In genomic region chr6:83442639-83443038, GRCm38 (mm10) we compare ENCODE assay signal across 9 mouse cellular contexts. TPM values are rescaled to one million over a fixed set of nuclear protein-coding genes. Genes with fewer than 3 reads are reported as not detected.
A peak's percentile ranks its signal among the peaks of the same experiment; 100 is the strongest.
DNase-seq lines count a peak whose midpoint lies in the region; ATAC-seq and TF ChIP-seq lines count a peak whose summit lies in the region.
"Had no signal": no experiment of that assay in that cellular context is flagged by ENCODE, and none has a peak within 500 bp of the region (broad histone marks: within the 10 kb centered on the region; RNA-seq: fewer than 3 reads in every experiment).

No protein-coding gene starts in this region.

- ATAC-seq in neural tube, embryonic 11.5 days (ENCODE audit: insufficient read depth, low FRiP score, low TSS enrichment): no peak
- no peak for ATAC-seq in hindbrain, embryonic 15.5 days (ENCODE audit: low FRiP score, low read depth)
- no peak for ATAC-seq in midbrain, postnatal 0 days (ENCODE audit: low FRiP score)

- peak overlapping the region; percentile 88; the same call in 1 of the 2 replicates for H3K4me2 ChIP-seq in neural tube, embryonic 11.5 days (ENCODE audit: low read depth)
- peak overlapping the region; percentile 74 for H3K4me2 ChIP-seq in hindbrain, embryonic 15.5 days
- H3K4me2 ChIP-seq in midbrain, postnatal 0 days (ENCODE audit: low read depth, low read length, poor library complexity, severe bottlenecking): peak overlapping the region; percentile 62

- peaks cover 53% of the 10 kb centered on the region for H3K4me1 ChIP-seq in neural tube, embryonic 11.5 days (ENCODE audit: control insufficient read depth, insufficient read depth, low read length)
- peaks cover 69% of the 10 kb centered on the region for H3K4me1 ChIP-seq in hindbrain, embryonic 15.5 days (replicated peaks)
- H3K4me1 ChIP-seq in midbrain, postnatal 0 days (ENCODE audit: insufficient read depth, low read length): peaks cover 39% of the 10 kb centered on the region

- WGBS in neural tube, embryonic 11.5 days: 40% methylated on average over 3 of the region's 3 CpGs
- 29% methylated on average over 3 of the region's 3 CpGs for WGBS in hindbrain, embryonic 15.5 days
- WGBS in midbrain, postnatal 0 days: 38% methylated on average over 3 of the region's 3 CpGs

- no peaks in the 10 kb centered on the region for H3K9me3 ChIP-seq in neural tube, embryonic 11.5 days (ENCODE audit: control insufficient read depth, low read length)
- no peaks in the 10 kb centered on the region for H3K9me3 ChIP-seq in hindbrain, embryonic 15.5 days
- H3K9me3 ChIP-seq in midbrain, postnatal 0 days (ENCODE audit: low read length): no peaks in the 10 kb centered on the region

- peak; percentile 44 to 49 for DNase-seq in cerebellum, postnatal 10 days
- DNase-seq in cerebellum, postnatal 4 days (ENCODE audit: low spot score in 2 of 2): no peak
- no peak for DNase-seq in neural tube, embryonic 11.5 days (ENCODE audit: low spot score)
- DNase-seq in neural tube, embryonic 10.5 days (ENCODE audit: extremely low spot score, low spot score): no peak
- no peak for DNase-seq in midbrain, postnatal 0 days (ENCODE audit: low spot score)
- DNase-seq in layer of hippocampus, postnatal 36 days: no peak
- DNase-seq in spleen, postnatal 14 days (ENCODE audit: low spot score in 2 of 2): no peak

- peaks cover 2% of the 10 kb centered on the region for H3K36me3 ChIP-seq in neural tube, embryonic 11.5 days (ENCODE audit: control insufficient read depth, insufficient read depth, low read length)
- no peaks in the 10 kb centered on the region for H3K36me3 ChIP-seq in hindbrain, embryonic 15.5 days
- no peaks in the 10 kb centered on the region for H3K36me3 ChIP-seq in midbrain, postnatal 0 days (ENCODE audit: insufficient read depth, low read length)

- no peak for TF ChIP-seq CTCF in midbrain, postnatal 0 days (IDR thresholded peaks at IDR 0.05)

- peak overlapping the region; percentile 91; the same call in 1 of the 2 replicates for H3K9ac ChIP-seq in neural tube, embryonic 11.5 days (ENCODE audit: low read length)
- peak overlapping the region; percentile 85; the same call in 1 of the 2 replicates for H3K9ac ChIP-seq in hindbrain, embryonic 15.5 days
- H3K9ac ChIP-seq in midbrain, postnatal 0 days (replicated peaks; ENCODE audit: low read length, poor library complexity, severe bottlenecking): peak overlapping the region; percentile 30; the same call in 1 of the 2 replicates

- no peak overlapping the region for H3K27ac ChIP-seq in neural tube, embryonic 11.5 days (ENCODE audit: low read depth, low read length)
- H3K27ac ChIP-seq in hindbrain, embryonic 15.5 days (replicated peaks): peak overlapping the region; percentile 96
- peak overlapping the region; percentile 65 for H3K27ac ChIP-seq in midbrain, postnatal 0 days (ENCODE audit: low read depth, low read length)

- no peaks in the 10 kb centered on the region for H3K27me3 ChIP-seq in neural tube, embryonic 11.5 days (ENCODE audit: control insufficient read depth, insufficient read depth, low read length)
- H3K27me3 ChIP-seq in hindbrain, embryonic 15.5 days: no peaks in the 10 kb centered on the region
- H3K27me3 ChIP-seq in midbrain, postnatal 0 days (ENCODE audit: insufficient read depth, low read length): no peaks in the 10 kb centered on the region
- H3K27me3 ChIP-seq: CH12.LX had no signal

- no peak overlapping the region for H3K4me3 ChIP-seq in neural tube, embryonic 11.5 days (ENCODE audit: low read depth, low read length)
- peak overlapping the region; percentile 74; the same call in 1 of the 2 replicates for H3K4me3 ChIP-seq in hindbrain, embryonic 15.5 days
- peak overlapping the region; percentile 86; the same call in 1 of the 2 replicates for H3K4me3 ChIP-seq in midbrain, postnatal 0 days (ENCODE audit: low read depth, low read length)

RNA-seq across cellular contexts. Expression of gene Tet3, which starts 16.2 kb away (rescaled TPM):
- polyA plus RNA-seq in neural tube, embryonic 11.5 days (2014; fragmentation: Nextera tagmentation; extraction: Ambion mirVana): 47.3 and 48.8 TPM in 2 replicates
- polyA plus RNA-seq in hindbrain, embryonic 15.5 days (2015; fragmentation: Nextera tagmentation; extraction: Ambion mirVana): 57.7 and 70.9 TPM in 2 replicates
- total RNA-seq in midbrain, postnatal 0 days (2014; rRNA removed): 32.0 and 38.3 TPM in 2 replicates
- polyA plus RNA-seq in midbrain, postnatal 0 days (2015; fragmentation: Nextera tagmentation; extraction: Ambion mirVana): 45.3 and 48.5 TPM in 2 replicates
- 10 to 100 TPM; 58.9 to 67.8 TPM for total RNA-seq in layer of hippocampus, postnatal 36 days (2021)

Comparison
In these comparisons a context has a peak if more than half of its experiments do, and no peak if none do; other contexts are left out.
1. DNase-seq: peak in cerebellum, postnatal 10 days (2 of 2); none in cerebellum, postnatal 4 days (0 of 2), neural tube, embryonic 11.5 days (single experiment), neural tube, embryonic 10.5 days (single experiment), midbrain, postnatal 0 days (single experiment), layer of hippocampus, postnatal 36 days (0 of 2) and spleen, postnatal 14 days (0 of 2).
2. H3K9ac ChIP-seq: peak in every context shown above with its lines; median percentile 91 in neural tube, embryonic 11.5 days; 85 in hindbrain, embryonic 15.5 days; 30 in midbrain, postnatal 0 days.
3. Peak in every context shown above with its lines, with median percentiles within 50 percentile points of each other: H3K4me2 ChIP-seq.